Mouse (Mus musculus) olfactory bulb, adult 2 months (tissue): ENCODE results near the gene Nid1.

Experiments
- CTCF ChIP-seq: fragments of 200-500 bp; IDR thresholded peaks from 2 replicates; pipeline ENCODE4 v1.5.1; 2012; ENCODE audit warnings: low read depth, mild to moderate bottlenecking, low read length, moderate library complexity; ENCODE audit not compliant: insufficient read depth
- POLR2A ChIP-seq: fragments of 200-500 bp; IDR thresholded peaks from 2 replicates; pipeline ENCODE4 v1.6.1; 2012; ENCODE audit warnings: mild to moderate bottlenecking, low read depth, low read length, moderate library complexity; ENCODE audit not compliant: insufficient read depth

DNA sequence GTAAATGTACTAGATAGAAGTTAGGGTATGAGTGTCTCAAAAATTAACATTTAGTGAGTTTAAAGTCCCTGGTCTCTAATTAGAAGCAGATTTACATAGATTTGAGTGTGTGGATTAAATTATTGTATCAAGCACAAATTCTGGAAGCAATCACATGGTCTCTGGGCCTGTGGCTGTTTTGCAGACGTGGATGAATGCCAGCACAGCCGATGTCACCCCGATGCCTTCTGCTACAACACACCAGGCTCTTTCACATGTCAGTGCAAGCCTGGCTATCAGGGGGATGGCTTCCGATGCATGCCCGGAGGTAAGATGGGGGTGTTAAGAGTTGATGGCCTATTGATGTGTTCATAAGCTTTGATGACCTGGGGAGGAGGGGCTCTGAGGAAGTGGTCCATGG lies 52.5 kb downstream of the Nid1 start:
- TF ChIP-seq CTCF (no peak), POLR2A (no peak)
